Mouse (Mus musculus) mouse embryonic stem cell (cell line): ENCODE measurements at regions not wholly inside any gene's neighbourhood (a gene's known extent, or its start where the extent isn't known, plus 50 kb on each side); places are given as distances from the start of the nearest gene placed in this dataset.
"Not testable (repeated sequence)": the region's sequence is repeated elsewhere in the genome, so short reads cannot be mapped to it uniquely, and the experiment has no call there.

Experiments used
- in situ Hi-C, 2 experiments: fragments of 300-500 bp; cut with MboI; formaldehyde crosslinking; loops; 1 replicate in 1 of 2; 3 replicates in 1 of 2; pipeline ENCODE4 v1.14.3; 2019 to 2020; ENCODE audit warnings: low sequenced_read_pairs in 2 of 2, low pct_unique_long_range_greater_than_20kb in 1 of 2, mixed read lengths in 1 of 2; ENCODE audit not compliant: unreplicated experiment in 1 of 2

DNA sequence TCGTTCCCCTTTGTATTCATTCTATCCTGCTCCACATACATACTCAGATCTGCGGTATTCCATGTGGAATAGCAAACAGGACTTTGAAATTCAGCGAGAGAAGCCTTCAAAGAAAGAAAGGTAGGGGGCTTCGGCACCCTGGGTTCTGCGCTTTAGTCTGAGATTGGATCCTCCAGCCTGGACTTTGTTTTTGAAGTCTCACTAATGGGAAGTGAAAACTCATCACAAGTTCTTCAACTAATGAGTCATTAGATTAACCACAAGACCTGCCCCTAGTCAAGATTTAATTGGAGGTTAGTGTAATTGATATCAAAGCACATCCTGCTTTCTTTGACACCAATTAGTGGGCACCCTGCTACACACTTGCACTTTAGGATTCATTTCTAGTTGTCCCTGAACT, 492.5 kb upstream of the Zfp960 start:
- in situ Hi-C loops = no loop called here

DNA sequence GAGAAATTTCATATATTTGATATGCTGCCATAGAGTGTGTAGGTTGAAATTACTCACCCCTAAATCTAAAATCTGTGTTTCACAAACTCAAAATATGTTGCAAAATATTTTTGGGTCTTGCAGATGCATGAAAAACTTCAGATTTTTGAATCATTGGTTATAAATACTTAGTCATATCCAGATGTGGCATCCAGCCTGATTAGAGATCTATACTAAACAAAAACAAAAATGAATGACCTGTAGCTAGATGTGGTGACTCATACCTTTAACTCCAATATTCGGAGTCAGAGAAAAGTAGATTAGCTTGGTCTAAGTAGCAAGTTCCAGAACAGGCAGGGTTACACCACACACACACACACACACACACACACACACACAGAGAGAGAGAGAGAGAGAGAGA, 475.1 kb upstream of the Zfp960 start:
- in situ Hi-C loops = no loop called here

DNA sequence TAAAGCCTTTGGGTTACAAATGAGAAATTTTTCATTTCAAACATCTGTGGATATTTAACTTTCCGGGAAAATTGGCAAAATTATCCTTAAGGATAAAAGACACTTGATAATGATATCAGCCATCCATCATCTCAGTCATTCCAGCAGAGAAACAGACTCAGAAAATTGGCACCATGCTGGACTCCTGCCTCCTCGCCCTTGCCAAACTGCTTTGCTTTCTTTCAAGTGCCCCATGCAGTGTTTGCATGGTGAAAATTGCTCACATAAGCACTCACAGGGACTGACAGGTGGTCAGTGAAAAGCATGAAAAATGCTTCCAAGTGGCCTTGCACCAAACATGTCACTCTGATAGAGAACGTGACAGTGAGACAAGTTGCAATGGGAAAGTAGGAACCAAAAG, 464.2 kb upstream of the Zfp960 start:
- in situ Hi-C loops = no loop called here

DNA sequence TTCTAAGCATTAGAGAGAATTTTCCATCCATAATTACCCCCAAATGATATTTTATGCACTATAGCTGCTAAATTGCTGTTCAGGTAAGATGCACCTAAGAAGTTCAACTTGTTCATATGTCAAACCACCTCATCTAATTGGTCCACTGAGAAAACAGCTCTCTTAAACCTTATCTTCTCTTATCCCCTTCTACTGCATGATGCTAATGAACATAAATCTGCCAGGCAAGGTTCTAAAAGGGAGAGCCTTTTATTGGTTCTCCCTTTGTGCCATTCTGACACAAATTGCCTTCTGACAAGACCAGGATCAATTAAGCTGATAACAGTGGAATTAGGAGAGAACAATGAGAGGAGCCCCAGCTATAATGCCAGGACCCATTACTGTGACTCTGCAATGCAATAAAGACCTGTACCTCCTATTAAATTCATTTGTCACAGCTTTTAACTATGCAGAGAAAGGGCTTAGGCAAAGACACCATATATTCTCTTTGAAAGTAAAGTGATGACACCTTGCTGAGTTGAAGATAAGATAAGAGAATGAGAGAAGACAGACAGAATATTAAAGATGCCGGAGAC, 451.4 kb upstream of the Zfp960 start:
- in situ Hi-C loops = no loop called here

DNA sequence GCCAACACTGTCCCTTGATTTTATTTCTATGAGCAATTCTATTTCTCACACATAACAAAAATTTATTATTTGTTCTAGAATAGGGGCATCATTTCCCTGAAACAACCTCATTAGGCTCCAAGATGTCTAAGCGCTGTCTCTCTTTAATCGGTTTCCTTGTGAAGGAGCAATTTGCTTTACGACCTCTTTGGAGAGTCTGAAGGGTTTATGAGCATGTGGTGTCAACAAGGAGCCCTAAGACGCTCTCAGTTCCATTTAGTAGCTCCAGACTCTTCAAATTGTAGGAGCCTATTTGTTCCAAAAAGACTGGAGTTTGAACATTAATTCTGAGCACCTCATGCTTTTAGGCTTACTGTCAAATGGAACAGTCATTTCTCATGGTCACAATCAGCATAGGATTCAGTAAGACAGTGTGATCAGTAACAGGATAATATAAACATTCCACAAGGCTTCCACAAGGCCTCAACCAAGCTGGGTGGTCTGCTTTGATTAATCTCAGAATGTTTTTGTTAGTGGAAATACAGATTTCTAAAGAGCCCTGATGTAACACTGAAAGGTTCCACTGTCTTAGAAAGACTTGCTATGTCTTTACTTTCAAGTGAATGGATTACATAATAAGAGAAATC, 441.9 kb upstream of the Zfp960 start:
- in situ Hi-C loops = no loop called here

DNA sequence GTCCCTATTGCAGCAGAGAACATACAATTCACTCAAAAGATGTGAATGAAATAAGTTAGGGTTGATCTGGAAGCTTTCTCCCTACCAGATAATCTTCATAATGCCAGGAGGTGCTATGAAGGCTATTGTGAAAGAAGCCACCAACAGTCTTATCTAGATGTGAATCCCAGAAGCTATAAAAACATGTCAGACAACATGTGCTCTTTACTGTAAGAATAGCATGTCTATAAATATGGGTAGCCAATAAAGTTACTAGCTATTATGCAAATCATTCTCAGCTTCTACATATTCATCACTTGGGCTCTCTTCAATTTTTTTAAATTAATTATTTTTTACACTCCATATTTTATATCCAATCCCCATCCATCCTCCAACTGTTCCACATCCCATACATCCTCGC, 434.1 kb upstream of the Zfp960 start:
- in situ Hi-C loops = no loop called here

DNA sequence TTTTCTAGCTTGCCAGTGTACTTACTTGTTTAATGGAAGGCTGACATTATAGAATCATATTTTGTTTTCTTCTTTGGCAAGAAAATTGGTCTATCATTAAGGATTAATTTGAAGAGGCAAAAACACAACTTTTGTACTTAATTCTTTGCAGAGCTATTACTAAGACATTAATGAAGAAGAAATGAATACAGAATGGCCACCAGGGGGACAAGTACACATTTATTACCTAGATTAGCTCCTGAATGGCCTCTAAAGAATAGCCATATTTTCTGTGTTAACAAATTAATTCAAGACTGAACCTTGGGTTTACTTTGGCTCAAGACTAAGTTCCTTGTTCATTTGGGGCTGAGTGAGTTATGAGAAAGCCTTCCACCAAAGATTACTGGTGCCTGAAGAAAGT, 430.5 kb upstream of the Zfp960 start:
- in situ Hi-C loops = no loop called here

DNA sequence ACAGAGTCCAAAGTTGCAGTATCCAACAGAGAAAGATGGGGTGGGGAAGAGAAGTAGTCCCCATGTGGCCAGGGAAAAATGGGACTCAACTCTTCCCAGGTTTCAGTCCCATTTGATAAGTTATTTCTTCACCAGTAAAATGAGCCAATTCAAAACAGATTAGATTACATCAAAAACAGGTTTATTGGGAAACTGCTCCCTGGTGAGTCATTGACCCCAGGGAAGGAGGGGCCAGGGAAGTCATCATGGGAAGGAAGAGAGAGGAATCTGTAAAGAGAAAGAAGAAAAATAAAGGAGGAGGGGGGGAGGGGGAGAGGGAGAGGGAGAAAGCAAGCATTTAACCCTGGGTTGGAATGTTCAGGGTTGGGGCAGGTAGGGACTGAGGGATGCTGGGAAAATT, 426.4 kb upstream of the Zfp960 start:
- in situ Hi-C loops = no loop called here

DNA sequence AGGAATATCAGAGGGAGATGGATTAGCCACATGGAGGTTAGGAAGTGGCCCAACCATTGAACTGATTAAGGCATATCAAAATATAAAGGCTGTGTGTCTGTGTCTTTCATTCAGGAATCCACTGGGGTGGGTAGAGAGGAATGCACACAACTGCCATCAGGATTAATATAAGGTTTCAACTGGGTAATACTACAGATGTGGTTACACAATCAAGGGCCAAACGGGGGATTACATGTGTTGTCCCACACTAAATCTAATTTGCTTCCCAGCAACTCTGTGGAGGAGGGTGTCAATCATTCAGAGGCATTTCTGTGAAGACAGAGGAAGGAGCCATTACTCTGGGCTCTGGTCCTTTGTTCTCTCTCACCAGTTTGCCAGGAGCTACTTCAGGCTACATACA, 416.0 kb upstream of the Zfp960 start:
- in situ Hi-C loops = no loop called here

DNA sequence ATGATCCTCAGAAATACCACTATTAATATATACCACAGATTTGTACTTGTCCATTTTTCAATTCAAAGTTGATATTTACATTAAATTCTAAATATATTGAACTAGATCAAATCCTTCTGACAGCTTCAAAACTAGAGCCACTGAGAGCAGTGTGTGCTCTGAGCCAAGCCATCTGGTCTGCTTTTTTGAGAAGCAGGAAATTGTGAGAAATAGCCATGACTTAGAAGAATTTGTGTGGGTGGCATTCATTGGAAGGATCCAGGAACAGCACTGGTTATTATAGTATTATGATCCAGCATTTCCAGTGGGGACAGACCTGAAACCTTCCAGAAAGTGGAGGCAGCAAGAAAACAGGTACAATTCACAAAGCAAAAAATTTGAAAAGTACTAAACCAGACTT, 398.7 kb upstream of the Zfp960 start:
- in situ Hi-C loops = no loop called here

DNA sequence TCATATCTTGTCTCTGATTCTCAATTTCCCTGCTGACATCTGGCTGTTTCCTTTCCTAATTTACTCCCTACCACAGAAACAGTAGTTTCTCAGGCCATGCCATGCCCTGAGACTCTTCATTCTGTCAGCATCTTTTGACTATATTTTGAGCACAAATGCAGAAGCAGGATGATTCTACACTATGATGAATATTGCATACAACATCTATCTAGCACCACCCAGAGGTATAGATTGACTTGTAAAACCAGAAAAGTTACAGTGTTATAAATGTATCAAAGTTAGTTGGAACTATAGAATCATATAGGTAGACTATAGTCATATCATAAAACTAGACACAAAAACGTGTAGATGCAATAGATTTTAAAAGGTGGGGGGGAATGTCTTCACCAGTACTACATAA, 396.3 kb upstream of the Zfp960 start:
- in situ Hi-C loops = no loop called here

DNA sequence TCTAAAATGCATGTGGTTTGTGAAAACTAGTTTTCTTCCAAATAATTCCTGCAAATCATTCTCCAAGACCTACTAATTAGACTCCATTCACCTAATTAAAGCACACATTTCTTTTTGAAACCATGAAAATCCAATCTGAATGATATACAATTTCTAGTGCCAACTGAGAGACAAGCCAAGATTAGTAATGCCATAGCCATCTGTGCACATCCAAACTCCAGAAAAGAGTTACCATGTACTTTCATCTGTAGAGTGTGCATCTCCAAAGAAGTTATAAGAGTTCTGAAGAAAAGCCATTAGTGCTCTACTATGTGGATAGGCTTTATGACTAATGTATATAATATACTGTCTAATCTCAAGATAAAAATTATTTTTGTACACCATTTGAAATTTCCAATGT, 359.7 kb upstream of the Zfp960 start:
- in situ Hi-C loops = no loop called here

DNA sequence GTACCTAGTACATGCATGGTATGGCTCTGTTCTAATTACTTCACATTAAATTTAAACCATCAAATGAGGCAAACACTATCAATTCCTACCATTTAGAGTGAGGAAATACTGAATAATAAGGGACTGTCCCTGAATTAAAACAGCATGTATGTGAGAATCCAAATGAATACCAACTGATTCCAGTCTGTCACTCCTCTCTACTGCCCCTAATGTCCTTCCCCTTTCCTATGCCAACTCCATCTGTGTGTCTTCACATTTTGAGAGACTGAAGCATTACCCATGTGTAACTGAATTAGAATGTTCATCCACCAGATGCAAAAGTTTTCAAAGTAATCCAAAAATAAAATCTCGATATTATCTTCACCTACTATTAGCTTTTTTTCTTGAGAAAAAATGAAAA, 358.0 kb upstream of the Zfp960 start:
- in situ Hi-C loops = no loop called here

DNA sequence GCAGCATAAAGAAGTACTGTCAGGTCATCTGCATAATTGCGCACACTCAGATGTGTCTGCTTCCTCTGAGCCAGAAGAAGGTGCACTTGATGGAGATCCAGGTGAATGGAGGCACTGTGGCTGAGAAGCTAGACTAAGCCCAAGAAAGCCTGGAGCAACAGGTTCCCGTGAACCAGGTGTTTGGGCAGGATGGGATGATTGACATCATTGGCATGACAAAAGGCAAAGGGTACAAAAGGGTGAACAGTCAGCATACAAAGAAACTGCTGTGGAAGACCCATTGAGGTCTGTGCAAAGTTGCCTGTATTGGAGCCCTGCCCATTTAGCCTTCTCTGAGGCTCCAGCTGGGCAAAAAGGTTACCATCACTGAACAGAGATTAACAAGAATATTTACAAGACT, 337.0 kb upstream of the Zfp960 start:
- in situ Hi-C loops = no loop called here

DNA sequence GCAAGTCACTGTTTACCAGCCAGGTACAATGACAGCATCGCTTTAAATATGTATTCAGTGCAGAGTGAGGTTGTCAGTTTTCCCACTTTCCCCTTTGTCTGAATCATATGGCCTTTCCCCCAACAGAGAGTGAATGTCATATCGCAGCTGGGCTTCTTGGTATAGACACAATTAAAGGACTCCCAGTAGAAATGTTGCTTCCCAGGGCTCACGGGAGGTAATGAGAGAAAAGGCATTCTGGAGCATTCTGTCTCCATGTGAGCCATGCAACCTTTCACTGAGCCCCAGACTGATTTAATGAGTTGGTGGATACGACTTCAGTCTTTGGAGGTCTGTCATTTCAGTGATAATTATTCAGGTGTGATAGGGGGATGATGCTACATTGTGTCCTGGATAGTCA, 310.8 kb upstream of the Zfp960 start:
- in situ Hi-C loops = no loop called here

DNA sequence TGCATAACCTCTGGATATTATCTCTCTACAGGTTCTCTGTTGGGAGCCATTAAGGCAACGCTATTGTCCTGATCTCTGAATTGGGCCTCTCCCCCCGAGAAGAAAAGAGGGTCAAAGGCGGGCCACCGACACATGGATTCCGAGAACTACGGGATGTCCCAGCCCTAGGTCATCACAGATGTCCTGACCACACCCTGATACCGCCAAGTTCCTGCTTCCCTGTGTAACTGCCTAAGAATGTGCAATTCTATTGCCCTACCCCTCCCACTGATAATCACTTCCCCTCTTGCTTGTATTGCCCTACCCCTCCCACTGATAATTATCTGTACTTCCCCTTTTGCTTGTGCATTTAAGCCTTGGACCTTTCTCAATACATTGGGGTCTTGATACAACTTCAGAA, 293.3 kb upstream of the Zfp960 start:
- in situ Hi-C loops = not testable (repeated sequence)

DNA sequence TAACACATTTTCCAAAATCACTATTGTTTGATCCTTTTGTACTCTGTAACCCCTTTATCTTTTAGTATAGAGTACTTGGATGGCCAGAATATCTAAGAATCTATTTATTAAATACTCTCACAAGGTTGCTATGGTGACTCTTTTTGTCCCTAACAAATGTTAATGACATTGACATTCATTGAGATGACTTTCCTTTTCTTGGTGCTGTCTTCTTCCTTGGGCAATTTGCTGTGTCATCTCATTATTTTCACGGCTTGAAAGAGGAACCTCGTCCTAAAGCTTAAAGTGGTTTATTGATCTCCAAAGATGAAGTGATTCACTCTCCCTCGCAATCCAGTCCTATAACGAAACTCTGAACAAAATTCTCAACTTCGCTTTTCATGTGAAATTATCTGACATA, 265.6 kb upstream of the Zfp960 start:
- in situ Hi-C loops = no loop called here

DNA sequence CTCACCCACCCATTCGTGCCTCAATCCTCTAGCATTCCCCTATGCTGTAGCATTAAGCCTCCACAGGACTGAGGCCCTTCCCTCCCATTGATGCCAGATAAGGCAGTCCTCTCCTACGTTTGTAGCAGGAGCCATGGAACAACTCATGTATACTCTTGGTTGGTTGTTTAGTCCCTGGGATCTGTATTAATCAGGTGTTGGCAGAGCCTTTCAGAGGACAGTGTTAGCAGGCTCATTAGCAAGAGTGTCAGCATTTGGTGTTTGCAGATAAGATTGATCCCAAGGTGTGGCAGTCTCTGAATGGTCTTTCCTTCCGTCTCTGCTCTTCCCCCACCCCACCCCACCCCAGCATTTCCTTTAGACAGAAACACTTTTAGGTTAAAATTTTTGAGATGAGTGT, 258.9 kb upstream of the Zfp960 start:
- in situ Hi-C loops = no loop called here

DNA sequence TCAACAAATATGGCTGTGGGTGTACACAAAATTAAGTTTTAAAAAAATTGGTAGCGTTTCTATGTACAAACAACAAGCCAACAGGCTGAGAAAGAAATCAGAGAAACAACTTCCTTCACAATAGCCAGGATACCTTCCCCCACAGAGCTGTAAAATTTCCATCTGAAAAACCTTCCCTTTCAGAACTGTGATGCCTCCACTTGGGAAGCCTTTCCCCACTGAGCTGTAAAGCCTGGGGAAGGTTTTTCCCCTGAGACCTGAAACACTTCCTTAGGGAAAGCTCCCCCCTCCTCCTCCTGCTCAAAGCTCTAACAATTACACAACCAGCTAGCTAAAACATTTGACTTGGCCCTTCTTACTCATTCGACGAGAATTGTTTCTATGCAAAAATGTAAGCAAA, 245.5 kb upstream of the Zfp960 start:
- in situ Hi-C loops = no loop called here

DNA sequence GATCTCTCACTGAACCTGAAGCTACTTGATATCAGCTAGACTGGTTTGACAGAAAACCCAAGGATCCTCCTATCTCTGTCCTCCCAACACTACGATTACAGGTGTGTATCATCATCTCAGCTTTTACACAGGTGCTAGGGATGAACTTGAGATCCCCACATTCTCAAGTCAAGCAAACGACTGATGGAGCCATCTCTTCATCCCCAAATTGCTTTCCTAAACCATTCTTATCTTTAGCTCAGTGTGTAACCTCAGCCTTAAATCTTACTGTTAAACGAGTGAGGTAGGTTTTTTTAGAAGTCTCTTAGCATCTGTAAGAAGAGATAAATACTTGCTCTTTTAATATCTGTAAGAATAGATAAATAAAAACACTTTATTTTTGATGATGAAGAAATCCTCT, 242.2 kb upstream of the Zfp960 start:
- in situ Hi-C loops = no loop called here

DNA sequence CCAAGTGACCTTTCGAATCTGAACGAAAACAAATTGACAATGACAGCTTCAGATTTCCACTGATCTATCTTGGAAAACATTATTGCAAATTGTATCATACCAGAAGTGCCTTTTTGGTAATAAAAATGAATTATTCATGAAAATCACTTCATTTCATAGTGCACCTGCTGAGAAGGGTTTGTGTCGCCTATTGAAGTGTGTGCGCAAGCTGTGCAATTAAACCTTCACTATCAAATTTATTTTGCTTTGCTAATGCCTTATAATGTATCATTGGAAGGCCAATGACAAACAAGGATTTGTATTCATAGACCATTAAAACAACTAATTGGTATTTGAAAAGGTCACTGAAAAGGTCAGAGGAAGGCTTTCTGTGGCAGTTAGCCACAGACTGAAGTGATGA, 224.8 kb upstream of the Zfp960 start:
- in situ Hi-C loops = no loop called here
